Mouse (Mus musculus): ENCODE data around the gene 2310039H08Rik.

Gene 2310039H08Rik

GRCm38 (mm10) chr17:46772404-46773277 lies at the start of gene 2310039H08Rik:
2310039H08Rik (plus strand) TSS chr17:46772635.
- peak; percentile 68 to 77 for DNase-seq

- DNase-seq, result no peak
Measured at GRCm38 (mm10) chr17:46724477-46725084, 47.9 kb upstream of the 2310039H08Rik start.

GRCm38 (mm10) chr17:46725273-46725672 lies 47.2 kb upstream of the 2310039H08Rik start:
- DNase-seq, result peak in 1 of 2 experiments; percentile 47

DNA sequence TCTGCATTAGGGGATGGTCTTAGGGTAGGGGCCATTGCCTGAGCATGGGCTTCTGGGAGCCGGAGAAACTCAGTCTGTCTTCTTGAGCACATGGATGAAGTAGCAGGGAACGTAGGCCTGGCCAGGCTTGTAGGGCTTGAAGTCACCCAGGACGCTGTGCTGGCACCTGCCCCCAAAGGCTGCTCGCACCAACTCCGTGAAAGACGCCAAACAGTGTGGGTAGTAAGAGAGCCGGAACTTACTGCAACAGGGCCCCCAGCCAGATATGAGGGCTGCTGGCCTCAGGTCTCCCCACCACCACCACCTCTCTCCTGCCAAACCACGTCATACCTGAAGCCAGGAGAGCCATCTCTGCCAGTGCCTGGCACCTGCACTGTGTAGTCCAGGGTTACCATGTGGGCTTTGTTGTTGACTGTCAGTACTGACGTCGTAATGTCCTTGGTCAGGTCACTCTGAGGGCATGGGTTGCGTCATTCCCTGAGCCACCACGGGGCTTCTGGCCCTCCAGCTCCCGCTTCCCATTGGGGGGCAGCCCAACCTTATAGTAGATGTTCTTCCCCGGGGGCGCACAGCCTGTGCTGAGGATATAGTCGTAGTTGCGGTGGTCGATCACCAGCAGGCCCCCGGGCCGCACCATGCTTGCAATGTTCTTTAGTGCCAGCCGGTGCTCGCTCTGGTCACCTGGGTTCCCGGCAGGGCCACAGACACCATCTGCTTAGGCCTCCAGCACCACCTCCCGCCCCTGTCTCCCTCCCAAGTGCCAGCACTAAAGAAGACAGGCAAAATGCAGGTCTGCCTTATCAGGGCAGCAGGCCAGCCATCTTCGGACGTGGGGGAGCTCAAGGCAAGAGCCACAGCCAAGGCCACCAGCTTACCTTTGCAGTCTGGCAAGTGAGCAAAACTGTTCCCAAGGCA lies 46.4 kb upstream of the 2310039H08Rik start:
- DNase-seq, result no peak

DNA sequence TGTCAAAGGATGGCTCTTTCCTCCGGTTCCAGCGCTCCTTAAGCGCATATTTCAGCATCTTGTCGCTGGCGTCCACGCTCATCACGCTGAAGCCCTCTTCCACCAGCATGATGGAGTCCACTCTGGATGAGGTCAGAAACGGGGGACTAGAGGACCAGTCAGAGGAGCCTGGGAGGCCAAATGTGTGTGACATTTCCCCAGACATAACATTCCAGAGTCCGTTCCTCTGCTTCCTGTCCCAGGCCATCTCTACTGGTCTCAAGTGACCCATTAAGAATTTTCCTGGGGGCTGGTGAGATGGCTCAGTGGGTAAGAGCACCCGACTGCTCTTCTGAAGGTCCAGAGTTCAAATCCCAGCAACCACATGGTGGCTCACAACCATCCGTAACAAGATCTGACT lies 45.2 kb upstream of the 2310039H08Rik start:
- DNase-seq, result no peak

DNA sequence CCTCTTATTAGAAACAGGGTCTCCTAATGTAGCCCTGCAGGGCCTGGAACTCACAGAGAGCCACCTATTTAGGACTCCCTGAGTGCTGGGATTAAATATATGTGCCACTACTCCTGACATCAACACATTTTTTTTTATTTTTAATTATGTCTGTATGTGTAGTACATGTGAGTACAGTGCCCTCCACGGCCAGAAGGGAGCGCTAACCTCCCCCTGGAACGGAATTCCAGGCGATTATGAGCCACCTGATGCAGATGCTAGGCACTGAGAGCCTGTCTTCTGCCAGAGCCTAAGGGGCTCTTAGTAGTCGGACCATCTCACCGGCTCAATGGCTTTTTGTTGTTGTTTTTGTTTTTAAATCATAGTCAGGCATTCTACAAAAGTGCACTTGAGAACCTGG lies 44.4 kb upstream of the 2310039H08Rik start:
- no peak for DNase-seq

DNA sequence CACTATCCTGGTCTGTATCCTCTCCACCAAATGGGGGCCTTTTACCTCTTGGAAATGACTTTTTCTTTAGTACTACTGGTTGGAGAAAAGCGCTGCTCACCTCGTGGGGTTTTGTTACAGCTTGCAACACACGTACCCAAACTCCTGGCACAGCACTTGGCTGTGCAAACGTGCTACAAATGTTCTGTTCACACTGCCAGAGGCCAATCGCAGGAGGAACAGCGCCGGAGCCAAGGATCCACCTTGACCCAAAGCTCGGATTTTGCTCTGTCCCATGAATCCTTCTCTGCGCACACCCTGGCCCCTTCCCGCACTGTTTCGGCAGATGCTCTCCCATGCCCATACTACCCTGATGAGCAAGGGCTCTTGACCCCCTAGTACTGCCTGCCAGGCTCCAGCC lies 43.9 kb upstream of the 2310039H08Rik start:
- DNase-seq, result no peak

- DNase-seq, result no peak
Measured at GRCm38 (mm10) chr17:46728904-46729318, 43.5 kb upstream of the 2310039H08Rik start, which contains the start of gene Gnmt. Gnmt (minus strand) TSS chr17:46729168.

DNA sequence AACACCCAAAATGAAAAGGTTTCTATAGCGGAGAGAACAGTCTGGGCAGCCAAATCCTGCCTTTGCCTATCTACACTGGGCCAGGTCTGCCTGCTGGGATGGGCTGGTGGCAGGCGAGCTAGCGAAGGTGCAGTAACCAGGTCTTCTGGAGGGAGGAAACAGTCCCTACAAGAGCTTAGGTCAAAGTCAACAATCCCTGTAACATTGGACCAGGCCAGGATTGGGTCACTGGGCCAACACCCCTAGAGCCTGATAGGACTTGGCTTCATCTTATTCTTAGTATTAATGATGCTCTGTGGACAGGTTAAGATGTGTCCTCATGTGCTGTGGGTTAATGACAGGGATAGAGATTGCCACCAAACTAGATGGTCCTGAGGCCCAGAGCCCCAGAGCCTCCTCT lies 38.4 kb upstream of the 2310039H08Rik start:
- DNase-seq, result no peak

DNA sequence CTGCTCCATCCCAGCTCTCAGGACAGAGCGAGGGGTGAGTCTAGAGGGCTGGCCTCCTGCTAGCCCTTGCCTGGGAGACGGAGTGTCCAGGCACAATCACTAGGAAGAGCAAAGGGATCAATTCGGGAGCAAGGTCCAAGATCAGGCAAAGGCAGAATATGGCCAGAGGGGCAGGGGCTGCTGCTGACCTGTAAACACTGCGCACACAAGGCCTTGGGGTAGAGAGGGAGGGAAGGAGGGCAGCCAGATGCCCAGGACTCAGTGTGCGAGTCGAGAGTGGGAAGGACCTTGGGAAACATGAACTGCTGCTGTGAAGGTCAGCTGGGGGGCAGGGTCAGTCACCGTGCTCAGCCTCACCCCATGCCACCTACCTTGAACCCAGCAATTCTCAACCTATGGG lies 37.1 kb upstream of the 2310039H08Rik start:
- no peak for DNase-seq

GRCm38 (mm10) chr17:46736160-46736559 lies 36.3 kb upstream of the 2310039H08Rik start:
- no peak for DNase-seq

- DNase-seq, result no peak
Measured at GRCm38 (mm10) chr17:46741305-46741704, 31.1 kb upstream of the 2310039H08Rik start.

DNA sequence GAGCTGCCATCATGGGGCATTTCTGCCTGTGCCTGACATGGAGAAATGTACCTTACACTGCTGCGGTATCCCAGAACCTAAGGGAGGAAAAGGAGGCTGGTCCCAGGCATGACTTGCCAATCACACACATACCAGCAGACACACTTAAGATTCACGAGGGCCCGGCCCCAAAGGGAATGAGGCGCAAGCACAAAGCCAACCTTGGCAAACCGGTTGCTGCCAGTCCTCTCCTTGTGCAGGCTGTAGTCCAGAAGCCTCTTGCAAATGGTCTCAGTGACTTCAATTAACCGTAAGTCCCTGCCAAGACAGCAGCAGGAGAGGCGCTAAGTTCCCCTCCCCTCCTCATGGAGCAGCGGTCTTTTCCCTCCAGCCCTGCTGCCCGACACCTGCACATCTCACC lies 29.4 kb upstream of the 2310039H08Rik start:
- DNase-seq, result no peak

DNA sequence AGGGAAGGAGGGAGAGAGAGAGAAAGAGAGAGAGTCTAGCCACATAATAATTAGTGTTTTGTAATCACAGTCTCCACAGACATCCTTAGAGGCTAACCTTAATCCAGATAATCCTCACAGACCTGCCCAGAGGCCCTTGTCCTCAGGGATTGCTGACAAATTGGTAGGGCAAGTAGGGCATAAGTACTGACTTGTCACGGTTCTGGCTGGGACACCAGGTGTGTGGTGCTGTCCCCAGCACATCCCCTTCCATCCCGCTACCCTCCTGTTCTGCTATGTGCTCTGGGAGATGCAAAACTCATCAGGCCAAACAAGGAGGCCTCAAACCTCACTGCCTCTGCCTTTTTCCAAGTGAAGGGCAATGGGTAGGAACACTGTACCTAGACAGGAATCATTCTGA lies 26.9 kb upstream of the 2310039H08Rik start:
- DNase-seq, result no peak

- no peak for DNase-seq
Measured at GRCm38 (mm10) chr17:46747234-46747633, 25.2 kb upstream of the 2310039H08Rik start.

- DNase-seq, result no peak
Measured at GRCm38 (mm10) chr17:46747806-46748205, 24.6 kb upstream of the 2310039H08Rik start.

GRCm38 (mm10) chr17:46749282-46749681 lies 23.2 kb upstream of the 2310039H08Rik start:
- no peak for DNase-seq

DNA sequence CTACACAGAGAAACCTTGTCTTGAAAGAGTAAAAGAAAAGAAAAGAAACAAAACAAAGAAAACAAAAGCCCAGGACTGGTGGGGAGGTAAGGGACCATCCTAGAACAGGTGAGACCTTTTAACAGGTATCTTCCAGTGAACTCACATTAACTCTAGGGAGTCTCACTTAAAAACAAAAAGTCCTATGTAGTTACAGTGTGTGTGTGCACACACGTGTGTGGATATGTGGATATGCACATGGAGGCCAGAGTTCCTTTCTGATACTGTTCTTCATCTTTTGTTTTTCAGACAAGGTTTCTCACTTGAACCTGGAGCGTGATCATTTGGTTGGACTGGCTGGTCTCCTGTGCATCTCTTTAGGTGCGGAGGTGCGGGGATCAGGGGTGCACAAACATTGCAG lies 21.9 kb upstream of the 2310039H08Rik start:
- no peak for DNase-seq

- DNase-seq, result peak in 1 of 2 experiments; percentile 60
Measured at GRCm38 (mm10) chr17:46751056-46751793, 21.2 kb upstream of the 2310039H08Rik start.

DNA sequence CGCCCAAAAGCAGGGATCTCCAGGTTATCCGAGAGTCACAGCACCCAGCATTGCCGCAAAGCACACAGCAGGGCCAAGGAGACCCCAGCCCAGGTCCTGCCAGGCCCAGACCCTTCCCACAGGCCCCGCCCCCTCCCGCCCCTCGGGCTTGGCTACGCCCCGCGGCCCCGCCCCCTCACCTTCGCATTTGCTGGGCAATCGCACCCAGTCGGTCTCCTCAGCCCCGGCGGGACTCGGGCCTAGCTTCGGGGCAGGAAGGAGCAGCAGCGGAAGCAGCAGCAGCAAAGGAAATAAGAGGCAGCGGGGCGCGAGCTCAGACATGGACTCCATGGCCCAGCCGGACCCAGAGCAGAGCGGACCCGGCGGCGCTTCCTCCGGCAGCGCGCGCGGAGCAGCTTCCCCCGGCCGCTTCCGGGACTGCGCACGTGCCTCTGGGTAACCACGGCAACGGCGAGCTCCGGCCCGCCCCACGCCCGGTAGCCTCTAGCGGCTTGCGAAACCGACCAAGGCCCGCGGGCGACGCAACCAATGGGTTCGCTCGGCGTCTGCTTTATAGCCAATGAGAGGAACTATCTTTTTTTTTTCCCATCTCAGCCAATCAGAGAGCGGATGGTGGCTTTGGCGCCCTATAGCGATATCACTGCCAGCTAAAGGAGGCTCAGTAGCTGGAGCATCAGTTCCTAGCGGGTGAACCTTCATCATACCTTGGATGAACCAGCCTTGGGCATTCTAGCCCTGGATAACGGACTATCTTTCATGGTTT lies 20.5 kb upstream of the 2310039H08Rik start, which contains the start of gene Cnpy3:
Gene Cnpy3 (minus strand): TSS at position 421 of the 763 bp plus-strand sequence.
- DNase-seq, result peak; percentile 96 to 97

GRCm38 (mm10) chr17:46758753-46759152 lies 13.7 kb upstream of the 2310039H08Rik start:
- no peak for DNase-seq
